Mouse (Mus musculus) 3T3-L1 (cell line): ENCODE data around the gene Arsb.

ENCODE experiments used
- DNase-seq: peaks from one replicate; pipeline ENCODE4 v3.0.0-alpha.2; 2015; ENCODE audit warnings: low read depth, low spot score

The Arsb gene

GRCm38 (mm10) chr13:93840146-93840545, 68.7 kb downstream of the Arsb start:
- peak; percentile 75 for DNase-seq

DNA sequence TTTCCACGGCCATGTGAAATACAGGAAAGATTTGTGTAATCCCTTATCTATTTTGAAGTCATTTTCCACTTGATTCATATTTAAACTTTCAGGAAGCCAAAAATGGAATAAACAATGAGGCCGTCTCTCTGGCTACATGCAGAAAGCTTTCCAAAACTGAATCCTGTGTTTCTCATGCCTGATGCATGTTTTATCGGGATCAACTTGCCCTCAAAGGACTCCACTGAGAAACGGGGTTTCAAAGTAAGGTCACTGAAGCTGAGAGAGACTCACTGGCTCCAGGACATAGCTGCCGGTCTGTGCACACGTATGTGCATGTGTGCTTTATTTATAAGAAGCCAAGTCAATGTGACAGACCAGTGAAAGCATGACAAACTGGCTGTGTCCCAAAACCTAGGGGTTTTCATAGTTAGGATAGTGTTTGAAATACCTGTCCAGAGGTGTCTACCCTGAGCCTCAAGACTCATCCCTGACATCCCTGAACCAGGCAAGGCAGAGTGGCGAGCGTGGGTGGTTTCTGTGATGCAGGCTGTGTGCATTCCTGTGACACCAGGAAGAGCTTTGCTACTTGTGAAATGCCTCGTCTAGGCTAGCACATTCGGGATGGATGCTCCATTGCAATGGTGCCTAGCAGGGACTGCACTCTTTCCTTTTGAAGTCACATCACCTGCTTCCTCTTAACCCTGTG, 75.5 kb downstream of the Arsb start:
- no peak for DNase-seq

DNA sequence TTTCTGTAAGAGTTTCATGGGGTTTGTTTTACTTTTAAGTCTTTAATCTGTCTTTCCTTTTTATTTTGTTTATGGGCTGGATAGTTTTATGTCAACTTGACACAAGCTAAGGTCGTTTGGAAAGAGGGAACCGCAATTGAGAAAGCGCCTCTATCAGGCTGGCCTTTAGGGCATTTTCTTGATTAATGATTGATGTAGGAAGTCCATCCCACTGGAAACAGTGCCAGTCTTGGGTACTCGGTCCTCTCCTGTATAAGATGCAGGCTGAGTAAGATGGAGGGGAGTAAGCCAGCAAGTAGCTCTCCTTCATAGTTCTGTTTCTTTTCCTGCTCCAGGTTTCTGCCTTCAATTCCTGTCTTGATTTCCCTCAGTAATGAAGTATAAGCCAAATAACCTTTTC, 76.2 kb downstream of the Arsb start:
- DNase-seq: no peak

GRCm38 (mm10) chr13:93848615-93849014, 77.2 kb downstream of the Arsb start:
- no peak for DNase-seq

DNA sequence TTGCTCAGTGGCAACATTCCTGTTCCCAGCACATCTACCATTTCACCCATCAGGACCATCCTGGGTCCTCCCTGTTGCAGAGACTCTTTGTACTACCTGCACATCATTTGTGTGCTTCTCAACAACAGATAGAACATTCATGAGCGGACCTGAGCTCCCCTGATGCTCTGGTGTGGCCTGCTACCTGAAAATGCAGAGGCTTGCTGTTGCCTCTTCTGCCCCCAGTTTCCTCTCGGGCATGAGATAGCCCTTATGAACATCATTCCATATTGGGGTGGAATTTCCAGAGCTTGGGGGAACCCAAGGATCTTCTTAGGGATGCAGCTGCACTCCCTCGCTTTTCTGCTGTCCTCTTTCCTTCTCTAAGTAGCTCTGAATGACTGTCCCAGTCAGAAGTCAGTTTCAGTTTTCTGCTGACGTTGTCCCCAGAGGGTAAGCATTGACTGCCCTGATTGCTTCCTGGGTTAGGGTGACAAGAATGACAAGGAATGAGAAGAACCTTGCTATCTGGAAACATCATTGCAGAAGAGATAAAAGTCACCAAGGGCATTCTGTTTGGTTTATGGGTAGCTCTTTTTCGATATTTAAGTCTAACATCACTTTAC, 78.4 kb downstream of the Arsb start:
- no peak for DNase-seq

DNA sequence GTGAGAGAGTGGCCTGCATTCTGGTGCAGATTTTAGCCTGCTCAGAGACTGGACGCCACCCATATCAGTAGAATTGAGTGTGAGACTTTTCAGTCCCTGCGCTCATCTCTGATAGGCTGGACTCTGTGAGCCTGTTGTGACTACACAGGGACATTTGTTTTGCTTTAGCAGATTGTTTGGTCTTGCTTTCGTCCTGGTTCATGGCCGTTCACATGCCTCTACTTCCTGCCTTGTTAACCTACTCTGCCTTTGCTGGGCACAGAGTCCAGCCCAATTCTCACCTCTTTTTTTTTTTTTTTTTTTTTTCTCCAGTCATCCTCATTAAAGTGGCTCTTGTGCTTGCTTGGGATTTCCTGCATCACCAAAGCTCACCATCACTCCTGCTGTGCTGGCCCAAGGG, 79.2 kb downstream of the Arsb start:
- no peak for DNase-seq

- DNase-seq: peak; percentile 38
Observed at GRCm38 (mm10) chr13:93852419-93853138, 81.1 kb downstream of the Arsb start.

- DNase-seq: no peak
Observed at GRCm38 (mm10) chr13:93853767-93854166, 82.3 kb downstream of the Arsb start.

DNA sequence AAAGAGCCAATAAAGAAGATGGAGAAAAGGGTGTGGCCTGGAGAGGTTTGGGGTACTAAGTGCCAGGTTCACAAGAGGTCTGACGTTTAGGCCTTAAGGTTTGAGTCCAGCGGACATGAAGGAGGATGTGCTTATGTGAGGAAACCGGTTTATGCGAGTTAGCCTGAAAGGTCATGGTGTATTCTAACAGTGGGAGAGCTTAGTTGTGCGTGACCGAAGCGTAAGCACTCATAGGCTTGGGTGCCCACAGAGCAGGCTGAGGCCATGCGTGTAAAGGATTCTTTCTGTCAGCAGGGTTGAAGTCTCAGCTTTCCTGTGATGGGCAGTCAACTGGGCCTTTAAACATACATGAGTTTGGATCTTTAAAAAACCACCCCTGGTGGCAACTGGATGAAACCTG, 82.9 kb downstream of the Arsb start:
- no peak for DNase-seq

- DNase-seq: no peak
Observed at GRCm38 (mm10) chr13:93854966-93855562, 83.6 kb downstream of the Arsb start.

- DNase-seq: peak; percentile 31
Observed at GRCm38 (mm10) chr13:93855701-93856183, 84.3 kb downstream of the Arsb start.

DNA sequence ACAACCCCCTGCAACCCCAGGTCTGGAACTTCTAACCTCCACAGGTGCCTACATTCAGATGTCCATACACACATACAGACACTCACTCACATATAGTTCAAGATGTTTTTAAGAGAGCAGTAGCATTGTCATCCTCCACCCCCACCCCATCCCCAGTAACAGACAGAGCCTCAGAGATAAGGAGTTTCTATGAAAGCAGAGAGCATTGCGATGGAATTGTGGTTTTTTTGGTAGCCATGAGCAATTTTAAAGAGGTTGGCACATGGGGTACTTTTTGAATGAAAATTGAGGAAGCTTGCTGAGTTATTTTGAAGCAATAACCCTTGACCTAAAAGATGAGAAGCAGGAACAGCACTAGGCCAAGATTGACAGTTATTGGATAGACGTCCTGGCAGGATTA, 89.8 kb downstream of the Arsb start:
- DNase-seq: no peak

- DNase-seq: no peak
Observed at GRCm38 (mm10) chr13:93864066-93864740, 92.8 kb downstream of the Arsb start.

DNA sequence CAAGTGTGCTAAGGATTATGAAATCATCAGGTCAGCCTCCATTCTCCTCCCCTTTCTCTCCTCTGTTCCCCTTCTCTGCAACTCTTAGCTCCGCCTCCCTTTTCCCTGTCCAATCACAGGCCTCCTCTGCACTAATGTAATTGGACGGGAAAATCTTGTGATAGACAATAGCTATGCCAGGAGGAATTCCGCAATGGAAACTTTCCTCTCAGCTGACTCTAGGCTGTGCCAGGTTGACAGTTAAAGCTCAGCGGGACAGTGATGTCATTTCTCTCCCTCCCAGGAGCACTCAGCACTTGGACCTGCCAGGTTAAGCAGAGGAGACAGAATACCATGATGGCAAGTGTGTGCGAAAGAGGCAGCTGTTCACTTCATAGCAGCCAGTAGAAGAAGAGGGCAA, 95.2 kb downstream of the Arsb start:
- DNase-seq: no peak

- no peak for DNase-seq
Observed at GRCm38 (mm10) chr13:93871681-93872080, 100.3 kb downstream of the Arsb start.

DNA sequence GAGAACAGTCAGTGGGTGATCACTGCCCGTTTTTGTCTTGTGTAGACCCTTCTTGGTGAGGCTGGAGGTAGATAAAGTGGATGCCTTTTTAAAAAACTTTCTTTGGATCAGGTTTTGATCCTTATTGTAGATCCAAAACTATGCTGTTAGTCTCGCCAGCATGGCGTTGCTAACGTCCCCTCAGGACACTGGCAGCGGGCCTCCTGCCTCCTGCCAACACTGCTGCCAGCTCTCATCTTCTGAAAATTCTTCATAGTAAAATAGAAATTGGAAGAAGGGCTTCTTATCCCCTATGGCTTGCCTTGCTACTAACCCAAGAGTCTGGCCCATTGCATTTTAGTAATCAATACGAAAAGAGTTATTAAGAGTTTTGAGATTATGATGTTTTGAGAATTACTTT, 101.2 kb downstream of the Arsb start:
- no peak for DNase-seq

DNA sequence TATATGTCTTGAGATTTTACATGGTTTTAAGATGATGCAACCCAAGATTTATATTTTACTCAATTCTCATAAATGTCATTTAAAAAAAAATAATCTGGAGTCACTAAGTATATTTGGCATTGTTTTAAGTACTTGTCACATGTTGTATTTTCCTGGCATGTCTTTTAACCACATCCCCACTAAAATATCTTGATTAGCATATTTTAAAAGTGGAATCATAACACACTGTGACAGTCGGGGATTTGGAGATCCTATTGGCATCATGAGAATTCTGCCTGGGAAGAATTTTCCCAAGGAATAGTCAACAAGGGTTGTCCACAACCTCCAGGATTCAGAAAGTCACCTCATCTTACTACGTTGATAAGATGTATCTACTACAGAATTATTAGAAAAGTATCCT, 106.5 kb downstream of the Arsb start:
- DNase-seq: peak; percentile 65

GRCm38 (mm10) chr13:93879426-93879825, 108.0 kb downstream of the Arsb start:
- no peak for DNase-seq

DNA sequence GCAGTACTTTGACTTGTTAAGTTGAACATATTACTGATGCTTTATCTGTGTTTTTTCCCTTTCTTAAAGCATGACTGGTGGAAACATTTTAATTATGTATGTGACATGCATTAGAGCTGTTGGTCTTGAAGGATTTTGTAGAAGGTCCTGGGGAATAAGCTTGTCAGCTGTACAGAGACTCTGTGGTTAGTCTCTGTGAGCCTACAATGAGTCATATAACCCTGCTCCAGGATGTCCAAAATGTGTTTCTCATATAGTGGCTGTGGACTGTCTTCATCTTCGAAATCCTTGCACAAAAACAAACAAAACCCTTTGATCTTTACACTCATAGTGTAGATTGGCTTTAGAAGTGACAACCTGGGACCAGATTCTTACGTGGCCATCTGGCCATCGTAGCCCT, 110.7 kb downstream of the Arsb start:
- peak; percentile 83 for DNase-seq

DNA sequence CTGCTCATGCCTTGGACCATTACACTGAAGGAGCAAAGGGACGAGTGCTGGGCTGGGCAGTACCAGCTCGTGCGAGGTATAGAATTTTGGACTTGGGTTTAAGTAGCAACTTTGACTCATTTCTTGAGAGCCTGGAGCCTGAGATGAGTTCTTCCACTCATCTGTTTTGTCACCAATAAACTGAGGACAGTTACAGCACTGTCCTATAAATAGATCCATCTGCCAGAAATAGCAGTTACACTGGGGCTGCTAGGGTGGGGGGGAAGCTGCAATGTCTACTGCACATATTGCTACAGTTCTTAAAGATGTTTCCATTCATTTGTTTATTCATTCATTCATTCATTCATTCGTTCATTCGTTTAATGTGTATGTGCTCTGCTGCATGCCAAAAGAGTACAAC, 115.6 kb downstream of the Arsb start:
- DNase-seq: no peak

DNA sequence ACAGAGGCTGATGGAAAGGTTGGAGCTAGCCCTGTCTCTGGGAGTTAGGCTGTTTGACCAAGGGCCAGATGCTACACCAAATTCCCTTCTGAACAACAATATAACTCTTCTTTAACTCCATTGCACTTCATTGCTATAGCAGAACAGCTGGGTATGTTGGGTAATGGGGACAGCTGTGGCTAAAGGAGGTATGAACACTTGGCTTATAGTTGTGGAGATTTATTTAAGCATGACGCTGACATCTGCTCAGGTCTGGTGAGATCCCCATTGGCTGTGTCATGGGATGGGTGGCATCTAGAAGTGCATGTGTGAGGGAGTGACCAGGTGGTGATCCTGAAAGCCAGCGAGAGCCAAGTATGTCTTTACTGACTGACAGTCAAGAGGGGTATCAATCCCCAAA, 116.8 kb downstream of the Arsb start:
- DNase-seq: no peak

DNA sequence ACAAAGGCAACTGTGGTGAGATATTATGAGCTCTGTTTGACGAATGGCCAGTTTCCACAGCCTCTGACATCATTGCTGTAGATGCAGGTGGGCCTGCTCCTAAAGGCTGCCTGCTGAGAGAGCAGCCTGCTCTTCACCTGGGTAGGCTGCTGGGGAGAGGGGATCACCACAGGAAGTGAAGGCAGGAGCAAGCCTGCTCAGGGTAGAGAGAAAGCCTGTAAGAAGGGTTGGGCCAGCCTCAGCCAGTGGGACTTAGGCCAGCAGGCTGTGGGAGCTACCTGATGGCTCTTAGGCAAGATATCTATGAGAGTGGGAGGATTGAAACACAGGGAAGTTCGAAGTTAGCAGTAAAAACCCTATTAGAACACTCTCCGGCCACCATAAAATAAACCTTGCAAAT, 117.5 kb downstream of the Arsb start:
- DNase-seq: no peak
